Mouse (Mus musculus) bone marrow macrophage, adult 2 months (primary cell): ENCODE data around the gene Kcnk15. TPM values are rescaled to one million over a fixed set of nuclear protein-coding genes. Genes with fewer than 3 reads are reported as not detected.

ENCODE experiments used
- H3K27ac ChIP-seq: 2 replicates; pipeline ENCODE4 v1.5.1; 2012; ENCODE audit warnings: low read depth, low read length; ENCODE audit not compliant: insufficient read depth
- H3K4me1 ChIP-seq: 2 replicates; pipeline ENCODE4 v1.6.1; 2012; ENCODE audit warnings: low read length; ENCODE audit not compliant: control insufficient read depth, insufficient read depth
- H3K4me3 ChIP-seq: 2 replicates; pipeline ENCODE4 v1.5.1; 2012; ENCODE audit warnings: mild to moderate bottlenecking, low read length, moderate library complexity; ENCODE audit not compliant: insufficient read depth
- CTCF ChIP-seq: IDR thresholded peaks from 2 replicates; pipeline ENCODE4 v1.5.1; 2012; ENCODE audit warnings: low read depth, mild to moderate bottlenecking, low read length, moderate library complexity
- POLR2A ChIP-seq: IDR thresholded peaks from 2 replicates; pipeline ENCODE4 v1.6.1; 2012; ENCODE audit warnings: mild to moderate bottlenecking, low read depth, low read length, borderline replicate concordance
- polyA plus RNA-seq: library from polyadenylated mRNA; stranded (reverse); fragments of >200 nt; gene quantifications from 2 replicates; pipeline ENCODE4 v1.2.4, GENCODE M21; 2012; ENCODE audit not compliant: missing spikeins, insufficient read depth, insufficient read length

The Kcnk15 gene
- polyA plus RNA-seq = not detected in 2 replicates

GRCm38 (mm10) chr2:163853461-163853901 is at the start of gene Kcnk15:
TSS of gene Kcnk15 (plus strand) at chr2:163853651.
- no peak within 1 kb of the TSS for H3K27ac ChIP-seq
- no peak within 1 kb of the TSS for H3K4me3 ChIP-seq
- TF ChIP-seq CTCF = peak; percentile 31; the same call in 1 of the 2 replicates
- TF ChIP-seq POLR2A = no peak
- H3K4me1 ChIP-seq = no peaks in the 10 kb centered on the region

- H3K27ac ChIP-seq = no peak overlapping the region
- H3K4me1 ChIP-seq = no peaks in the 10 kb centered on the region
- no peak overlapping the region for H3K4me3 ChIP-seq
- TF ChIP-seq POLR2A (no peak), CTCF (no peak)
Observed at GRCm38 (mm10) chr2:163803838-163804237, 49.6 kb upstream of the Kcnk15 start.

GRCm38 (mm10) chr2:163809166-163809565 is 44.3 kb upstream of the Kcnk15 start:
- no peak overlapping the region for H3K27ac ChIP-seq
- no peak overlapping the region for H3K4me3 ChIP-seq
- H3K4me1 ChIP-seq = no peaks in the 10 kb centered on the region
- TF ChIP-seq CTCF (no peak), POLR2A (no peak)

GRCm38 (mm10) chr2:163809704-163810103 is 43.7 kb upstream of the Kcnk15 start:
- H3K4me3 ChIP-seq = no peak overlapping the region

GRCm38 (mm10) chr2:163813077-163813476 is 40.4 kb upstream of the Kcnk15 start:
- no peaks in the 10 kb centered on the region for H3K4me1 ChIP-seq
- H3K27ac ChIP-seq = no peak overlapping the region
- no peak for TF ChIP-seq CTCF
- no peak overlapping the region for H3K4me3 ChIP-seq

More at GRCm38 (mm10) chr2:163809704-163810103, 43.7 kb upstream of the Kcnk15 start:
- no peak for TF ChIP-seq POLR2A
- no peak for TF ChIP-seq CTCF
- Histone ChIP-seq H3K27ac (no peak overlapping the region), H3K4me1 (no peaks in the 10 kb centered on the region)

GRCm38 (mm10) chr2:163814739-163815465 is 38.5 kb upstream of the Kcnk15 start:
- TF ChIP-seq CTCF = no peak
- TF ChIP-seq POLR2A = no peak
- Histone ChIP-seq H3K27ac (no peak overlapping the region), H3K4me3 (no peak overlapping the region), H3K4me1 (no peaks in the 10 kb centered on the region)

- Histone ChIP-seq H3K27ac (no peak within 1 kb of the TSS), H3K4me1 (no peaks in the 10 kb centered on the region), H3K4me3 (no peak within 1 kb of the TSS)
- TF ChIP-seq CTCF (no peak), POLR2A (no peak)
Observed at GRCm38 (mm10) chr2:163820607-163821006, 32.8 kb upstream of the Kcnk15 start, which contains the start of gene Ccn5. TSS of gene Ccn5 (plus strand) at chr2:163820861.

GRCm38 (mm10) chr2:163823248-163823647 is 30.2 kb upstream of the Kcnk15 start:
- Histone ChIP-seq H3K4me1 (no peaks in the 10 kb centered on the region), H3K4me3 (no peak overlapping the region), H3K27ac (no peak overlapping the region)
- TF ChIP-seq POLR2A (no peak), CTCF (peak; percentile 95)

GRCm38 (mm10) chr2:163823771-163824170 is 29.7 kb upstream of the Kcnk15 start:
- no peak overlapping the region for H3K27ac ChIP-seq
- no peak for TF ChIP-seq CTCF
- no peak for TF ChIP-seq POLR2A

GRCm38 (mm10) chr2:163825861-163826260 is 27.6 kb upstream of the Kcnk15 start:
- Histone ChIP-seq H3K4me1 (no peaks in the 10 kb centered on the region), H3K4me3 (no peak overlapping the region), H3K27ac (no peak overlapping the region)
- TF ChIP-seq CTCF = no peak
- no peak for TF ChIP-seq POLR2A

More at GRCm38 (mm10) chr2:163823771-163824170, 29.7 kb upstream of the Kcnk15 start:
- no peaks in the 10 kb centered on the region for H3K4me1 ChIP-seq
- no peak overlapping the region for H3K4me3 ChIP-seq

- Histone ChIP-seq H3K27ac (no peak overlapping the region), H3K4me3 (no peak overlapping the region), H3K4me1 (no peaks in the 10 kb centered on the region)
- TF ChIP-seq POLR2A = no peak
- no peak for TF ChIP-seq CTCF
Observed at GRCm38 (mm10) chr2:163826494-163826893, 27.0 kb upstream of the Kcnk15 start.
